Mouse (Mus musculus) lung, adult 2 months (tissue): ENCODE measurements around the gene Pank1. TPM values are rescaled to one million over a fixed set of nuclear protein-coding genes. Genes with fewer than 3 reads are reported as not detected.

Experiments
- DNase-seq: peaks from one replicate; pipeline ENCODE4 v3.0.0; 2022
- H3K4me1 ChIP-seq: fragments of 200-500 bp; 2 replicates; pipeline ENCODE4 v1.6.1; 2011; ENCODE audit warnings: low read length; ENCODE audit not compliant: control insufficient read depth, insufficient read depth
- H3K4me3 ChIP-seq: fragments of 200-500 bp; replicated peaks from 2 replicates; pipeline ENCODE3; 2011; ENCODE audit warnings: low read depth, mild to moderate bottlenecking, control low read depth, low read length; ENCODE audit errors: extremely low read depth
- CTCF ChIP-seq: fragments of 200-500 bp; IDR thresholded peaks from 2 replicates; pipeline ENCODE4 v1.5.1; 2011; ENCODE audit warnings: mild to moderate bottlenecking, low read length, control low read depth; ENCODE audit not compliant: insufficient read depth
- POLR2A ChIP-seq: fragments of 200-500 bp; IDR thresholded peaks from 2 replicates; pipeline ENCODE4 v1.6.1; 2011; ENCODE audit warnings: low read depth, mild to moderate bottlenecking, control low read depth, low read length, borderline replicate concordance; ENCODE audit errors: extremely low read depth
- WGBS: fragments of 180-500 bp; shearing (Covaris S2); methylation state at CpG from one replicate; pipeline ENCODE4 v1.1.7; 2018; 5-methylcytosine and 5-hydroxymethylcytosine counted together
- polyA plus RNA-seq: library from polyadenylated mRNA; depleted of rRNA; stranded (reverse); fragments of >200 nt; gene quantifications from 2 replicates; pipeline ENCODE4 v1.2.3, GENCODE M21; 2012

Pank1 gene
- polyA plus RNA-seq, 1 experiment, result 2.6 TPM

GRCm38 (mm10) chr19:34851161-34851560 is 28.1 kb downstream of the Pank1 start:
- DNase-seq, result no peak
- H3K4me1 ChIP-seq, result peaks cover 3% of the 10 kb centered on the region; the same call in 1 of the 2 replicates
- H3K4me3 ChIP-seq, result no peak overlapping the region
- 89% methylated on average over 3 of the region's 3 CpGs for WGBS
- TF ChIP-seq CTCF, result no peak
- no peak for TF ChIP-seq POLR2A

GRCm38 (mm10) chr19:34849426-34849825 is 29.8 kb downstream of the Pank1 start:
- WGBS, result 89% methylated on average over 7 of the region's 7 CpGs
- no peak for TF ChIP-seq POLR2A
- TF ChIP-seq CTCF, result no peak
- H3K4me1 ChIP-seq, result peaks cover 3% of the 10 kb centered on the region; the same call in 1 of the 2 replicates
- DNase-seq, result no peak
- H3K4me3 ChIP-seq, result no peak overlapping the region

GRCm38 (mm10) chr19:34848164-34848563 is 31.1 kb downstream of the Pank1 start:
- DNase-seq, result no peak
- TF ChIP-seq POLR2A, result no peak
- no peak for TF ChIP-seq CTCF
- Histone ChIP-seq H3K4me3 (no peak overlapping the region), H3K4me1 (peaks cover 3% of the 10 kb centered on the region; the same call in 1 of the 2 replicates)
- WGBS, result 88% methylated on average over 9 of the region's 9 CpGs

GRCm38 (mm10) chr19:34847103-34847502 is 32.2 kb downstream of the Pank1 start:
- WGBS, result 63% methylated on average over 3 of the region's 3 CpGs
- TF ChIP-seq POLR2A (no peak), CTCF (no peak)
- H3K4me3 ChIP-seq, result no peak overlapping the region
- DNase-seq, result no peak
- H3K4me1 ChIP-seq, result peaks cover 3% of the 10 kb centered on the region; the same call in 1 of the 2 replicates

- 25% methylated on average over 12 of the region's 12 CpGs for WGBS
- Histone ChIP-seq H3K4me3 (no peak overlapping the region), H3K4me1 (peaks cover 3% of the 10 kb centered on the region; the same call in 1 of the 2 replicates)
- TF ChIP-seq CTCF, result no peak
- no peak for TF ChIP-seq POLR2A
- no peak for DNase-seq
Measured at GRCm38 (mm10) chr19:34846508-34847038, 32.7 kb downstream of the Pank1 start.

GRCm38 (mm10) chr19:34846005-34846404 is 33.2 kb downstream of the Pank1 start:
- peak overlapping the region; percentile 19 for H3K4me3 ChIP-seq
- DNase-seq, result peak; percentile 15
- H3K4me1 ChIP-seq, result peaks cover 3% of the 10 kb centered on the region; the same call in 1 of the 2 replicates
- TF ChIP-seq POLR2A (no peak), CTCF (no peak)
- WGBS, result 21% methylated on average over 7 of the region's 7 CpGs

GRCm38 (mm10) chr19:34845331-34845730 is 33.9 kb downstream of the Pank1 start:
- no peak for TF ChIP-seq CTCF
- TF ChIP-seq POLR2A, result no peak
- Histone ChIP-seq H3K4me3 (no peak overlapping the region), H3K4me1 (peaks cover 3% of the 10 kb centered on the region; the same call in 1 of the 2 replicates)
- no peak for DNase-seq
- 91% methylated on average over 8 of the region's 8 CpGs for WGBS

GRCm38 (mm10) chr19:34844760-34845159 is 34.5 kb downstream of the Pank1 start:
- 41% methylated on average over 5 of the region's 5 CpGs for WGBS
- H3K4me3 ChIP-seq, result no peak overlapping the region
- peaks cover 3% of the 10 kb centered on the region; the same call in 1 of the 2 replicates for H3K4me1 ChIP-seq
- no peak for DNase-seq
- TF ChIP-seq CTCF (no peak), POLR2A (no peak)

GRCm38 (mm10) chr19:34844047-34844446 is 35.2 kb downstream of the Pank1 start:
- peaks cover 3% of the 10 kb centered on the region; the same call in 1 of the 2 replicates for H3K4me1 ChIP-seq
- no peak overlapping the region for H3K4me3 ChIP-seq
- TF ChIP-seq POLR2A (no peak), CTCF (no peak)
- DNase-seq, result no peak
- WGBS, result 23% methylated on average over 9 of the region's 9 CpGs

GRCm38 (mm10) chr19:34841719-34842506 is 37.3 kb downstream of the Pank1 start:
- Histone ChIP-seq H3K4me3 (no peak overlapping the region), H3K4me1 (peaks cover 2% of the 10 kb centered on the region; the same call in 1 of the 2 replicates)
- TF ChIP-seq POLR2A, result no peak
- TF ChIP-seq CTCF, result no peak
- no peak for DNase-seq
- WGBS, result 38% methylated on average over 9 of the region's 9 CpGs
